Mouse (Mus musculus) gastrocnemius, adult 2 months (tissue): ENCODE measurements around the gene Muc4. TPM values are rescaled to one million over a fixed set of nuclear protein-coding genes. Genes with fewer than 3 reads are reported as not detected.
A peak's percentile ranks its signal among the peaks of the same experiment; 100 is the strongest.

Experiments used
- DNase-seq: peaks from one replicate; pipeline ENCODE4 v3.0.0; 2022
- H3K27ac ChIP-seq: fragments of 200-600 bp; 2 replicates; pipeline ENCODE4 v1.8.1; 2022; ENCODE audit warnings: mild to moderate bottlenecking
- H3K4me3 ChIP-seq: fragments of 200-600 bp; 2 replicates; pipeline ENCODE4 v1.8.1; 2022; ENCODE audit warnings: mild to moderate bottlenecking, moderate library complexity
- CTCF ChIP-seq: fragments of 200-600 bp; IDR thresholded peaks from 2 replicates; pipeline ENCODE4 v1.8.1; 2022; ENCODE audit warnings: antibody characterized with exemption, mild to moderate bottlenecking, moderate library complexity
- intact Hi-C: fragments of 180-260 bp; cut with DNase I; formaldehyde crosslinking; loops from one replicate; pipeline ENCODE4 v1.15.1; 2025
- long read RNA-seq, 2 experiments: library from polyadenylated mRNA; stranded (forward); transcript quantifications; one replicate each; pipeline ENCODE4 v2.0.0; 2021
- total RNA-seq, 2 experiments: library from RNA; stranded (reverse); gene quantifications; 2 replicates each; pipeline ENCODE4 v1.2.3; 2021

The Muc4 gene
- under 1 TPM in 1 of 2 experiments, not detected in 1; 0.22 TPM for total RNA-seq
- long read RNA-seq, experiment 1 = 0 reads
- long read RNA-seq, experiment 2 = 0 reads

DNA sequence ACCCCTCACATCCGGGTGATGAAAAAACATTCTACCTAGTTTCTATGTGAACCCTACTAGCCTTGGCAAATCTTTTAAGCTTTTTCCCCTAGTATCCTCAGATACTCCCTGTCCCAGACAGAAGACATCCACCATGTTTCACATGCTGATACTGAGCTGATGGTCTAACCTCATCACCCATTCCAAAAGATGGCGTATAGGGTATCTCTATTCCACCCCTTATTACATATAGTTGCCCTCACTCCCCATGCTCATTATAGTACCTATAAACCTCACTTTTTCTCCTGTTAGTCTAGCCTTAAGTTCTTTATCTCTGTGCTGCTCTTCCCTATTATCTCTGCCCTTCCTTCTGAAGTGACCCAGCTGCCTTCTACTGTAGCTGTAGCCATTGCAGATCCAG lies at the start of gene Muc4:
Gene Muc4 (plus strand): TSS at position 301 of the 400 bp plus-strand sequence.
- Histone ChIP-seq H3K27ac (no peak within 1 kb of the TSS), H3K4me3 (no peak within 1 kb of the TSS)
- DNase-seq = no peak
- intact Hi-C loops = no loop called here
- no peak for TF ChIP-seq CTCF

DNA sequence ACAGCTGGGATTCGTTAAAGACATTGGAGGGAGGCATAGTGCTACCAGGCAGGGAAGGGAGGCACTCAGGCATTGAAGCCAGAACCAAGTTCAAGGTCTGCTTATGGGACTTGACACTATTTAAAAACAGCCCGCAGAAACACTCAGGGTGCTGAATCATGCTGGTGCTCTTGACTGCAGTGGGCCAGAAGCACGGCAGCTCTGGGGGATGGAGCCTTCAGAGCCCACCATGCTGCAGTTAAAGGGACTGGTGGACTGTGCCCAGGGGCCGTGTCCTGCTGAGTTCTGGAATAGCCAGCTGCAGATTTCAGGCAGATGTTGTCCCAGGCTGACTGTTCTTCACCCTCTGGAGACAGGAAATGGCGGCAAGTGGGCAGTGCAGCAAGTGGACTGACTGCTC lies 49.7 kb upstream of the Muc4 start:
- H3K4me3 ChIP-seq = no peak overlapping the region
- DNase-seq = peak; percentile 6
- intact Hi-C loops = no loop called here
- H3K27ac ChIP-seq = no peak overlapping the region
- no peak for TF ChIP-seq CTCF

DNA sequence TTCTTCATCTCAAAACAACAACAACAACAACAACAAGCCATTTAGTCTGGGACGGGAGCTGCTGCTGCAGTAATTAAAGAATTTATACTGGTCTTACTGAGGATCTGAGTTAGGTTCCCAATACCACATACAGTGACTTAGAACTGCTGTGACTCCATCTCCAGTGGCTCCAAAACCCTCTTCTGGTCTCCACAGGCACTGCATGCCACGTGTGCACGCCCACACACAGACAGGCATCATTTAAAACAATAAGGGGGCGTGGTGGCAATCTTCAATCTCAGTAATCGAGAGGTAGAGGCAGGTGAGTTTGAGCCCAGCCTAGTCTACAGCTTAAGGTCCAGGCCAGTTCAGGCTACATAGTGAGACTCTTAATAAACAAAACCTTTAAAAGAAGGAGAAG lies 48.5 kb upstream of the Muc4 start:
- no peak overlapping the region for H3K27ac ChIP-seq
- intact Hi-C loops = no loop called here
- H3K4me3 ChIP-seq = no peak overlapping the region
- TF ChIP-seq CTCF = no peak
- DNase-seq = peak; percentile 8

DNA sequence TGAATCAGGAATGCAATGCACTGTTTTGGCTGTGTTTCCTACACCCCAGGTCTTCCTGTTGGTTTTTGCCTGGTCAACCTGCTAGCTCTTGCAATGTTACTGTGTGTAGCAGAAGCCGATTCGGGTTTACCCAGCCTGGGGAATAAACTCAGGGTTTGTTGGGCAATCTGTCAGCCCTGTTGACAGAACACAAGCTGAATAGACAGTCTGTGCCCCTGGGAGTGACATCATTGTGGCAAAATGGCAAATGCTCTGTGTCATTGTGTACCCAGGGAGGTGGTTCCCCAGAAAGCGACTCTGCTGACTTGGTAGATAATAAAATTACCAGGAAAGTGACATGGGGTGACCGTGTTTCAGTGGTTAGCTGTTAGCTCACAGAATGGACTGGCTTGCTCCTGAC lies 46.9 kb upstream of the Muc4 start:
- TF ChIP-seq CTCF = no peak
- intact Hi-C loops = loop anchor here (1.0 to 2.0 kb wide), 2 partner anchors 50 to 176 kb away; no protein-coding TSS in a partner anchor
- H3K4me3 ChIP-seq = no peak overlapping the region

DNA sequence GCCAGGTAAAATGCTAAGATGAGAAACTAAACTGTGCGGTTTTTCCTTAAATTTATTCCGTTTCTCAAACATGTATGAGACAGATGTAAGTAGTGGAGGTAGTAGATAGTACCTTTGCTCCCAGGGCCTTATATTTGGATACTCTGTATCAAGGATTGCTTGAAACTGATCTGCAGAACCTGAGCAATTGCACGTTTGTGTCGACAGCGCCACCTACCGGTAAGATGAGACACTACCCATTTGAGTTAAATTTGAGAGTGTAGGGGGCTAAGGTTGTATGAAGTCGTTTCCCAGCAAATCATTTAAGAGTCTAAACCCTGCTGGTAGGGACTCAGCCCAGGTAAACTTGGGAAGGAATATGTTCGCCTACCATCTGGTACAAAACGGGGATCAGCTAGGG lies 46.2 kb upstream of the Muc4 start:
- peak; percentile 92; the same call in 1 of the 2 replicates for TF ChIP-seq CTCF
- intact Hi-C loops = loop anchor here (1.0 to 2.0 kb wide), 2 partner anchors 51 to 177 kb away; no protein-coding TSS in a partner anchor
- no peak overlapping the region for H3K27ac ChIP-seq
- H3K4me3 ChIP-seq = no peak overlapping the region
- DNase-seq = peak; percentile 71

More for the DNA sequence above, 46.9 kb upstream of the Muc4 start:
- DNase-seq = peak; percentile 8
- no peak overlapping the region for H3K27ac ChIP-seq

DNA sequence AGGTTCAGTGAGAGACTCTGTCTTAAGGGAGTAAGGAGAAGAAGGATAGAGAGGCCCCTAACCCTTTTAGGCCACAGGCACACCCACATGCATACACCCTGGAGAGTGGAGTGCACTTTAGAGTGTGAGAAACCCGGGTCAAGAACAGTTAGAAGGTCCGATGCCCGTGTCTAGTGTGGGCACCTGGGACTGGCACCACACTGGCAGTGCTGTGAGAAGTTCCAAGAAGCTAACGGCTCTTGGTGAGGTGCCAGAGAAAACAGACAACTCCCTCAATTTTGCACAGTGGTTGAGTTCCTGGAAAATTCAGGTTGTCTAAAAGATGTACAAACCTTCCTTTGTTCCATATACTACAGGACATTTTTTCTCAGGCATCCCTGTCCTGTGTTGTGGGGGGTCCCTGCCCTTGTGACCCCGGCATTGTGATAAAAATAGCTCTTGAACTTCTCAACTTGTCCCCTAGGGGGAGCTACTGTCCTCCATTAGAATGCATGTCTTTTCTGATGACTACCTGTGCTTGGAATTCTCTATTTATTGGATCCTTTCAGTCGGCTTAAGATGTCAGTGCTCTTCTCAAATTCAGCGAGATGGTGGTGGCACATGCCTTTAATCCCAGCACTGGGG lies 38.7 kb upstream of the Muc4 start:
- peak; percentile 71 for TF ChIP-seq CTCF
- no peak for DNase-seq
- intact Hi-C loops = loop anchor here (10.0 kb wide), 1 partner anchor 188 kb away; no protein-coding TSS in a partner anchor
- Histone ChIP-seq H3K27ac (no peak overlapping the region), H3K4me3 (no peak overlapping the region)

DNA sequence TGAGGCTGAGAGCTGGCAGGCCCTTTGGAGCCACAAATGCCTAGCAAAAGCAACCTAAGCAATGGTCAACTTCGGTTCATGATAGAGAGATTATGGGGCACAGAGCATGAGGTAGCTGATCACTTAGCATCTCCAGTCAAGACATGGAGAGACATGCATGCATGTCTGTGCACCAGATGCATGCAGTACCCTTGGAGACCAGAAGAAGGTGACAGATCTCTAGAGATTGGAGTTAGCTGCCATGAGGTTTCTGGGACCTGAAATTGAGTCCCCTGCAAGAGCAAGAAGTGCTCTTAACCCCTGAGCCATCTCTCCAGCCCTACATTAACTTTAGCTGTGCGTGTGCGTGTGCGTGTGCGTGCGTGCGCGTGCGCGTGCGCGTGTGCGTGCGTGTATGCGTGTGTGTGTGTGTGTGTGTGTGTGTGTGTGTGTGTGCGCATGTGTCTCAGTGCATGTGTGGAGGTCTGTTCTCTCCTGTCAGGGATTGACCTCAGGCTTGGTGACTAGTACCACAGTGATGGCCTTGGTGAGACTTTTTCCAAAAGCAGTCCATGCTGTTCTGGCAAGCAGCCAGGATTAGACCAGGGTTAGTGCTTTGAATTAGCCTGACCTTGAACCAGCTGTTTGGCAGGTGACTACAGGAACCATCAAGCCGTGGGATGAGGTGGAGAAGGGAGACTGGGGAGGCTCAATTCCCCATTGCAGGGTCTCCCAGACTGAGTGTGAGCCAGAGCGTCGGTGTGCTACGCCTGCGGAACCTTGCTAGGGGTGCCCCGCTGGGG lies 37.8 kb upstream of the Muc4 start:
- DNase-seq = no peak
- Histone ChIP-seq H3K4me3 (no peak overlapping the region), H3K27ac (no peak overlapping the region)
- intact Hi-C loops = loop anchor here (10.0 kb wide), 1 partner anchor 187 kb away; no protein-coding TSS in a partner anchor
- peak; percentile 13; the same call in 1 of the 2 replicates for TF ChIP-seq CTCF

DNA sequence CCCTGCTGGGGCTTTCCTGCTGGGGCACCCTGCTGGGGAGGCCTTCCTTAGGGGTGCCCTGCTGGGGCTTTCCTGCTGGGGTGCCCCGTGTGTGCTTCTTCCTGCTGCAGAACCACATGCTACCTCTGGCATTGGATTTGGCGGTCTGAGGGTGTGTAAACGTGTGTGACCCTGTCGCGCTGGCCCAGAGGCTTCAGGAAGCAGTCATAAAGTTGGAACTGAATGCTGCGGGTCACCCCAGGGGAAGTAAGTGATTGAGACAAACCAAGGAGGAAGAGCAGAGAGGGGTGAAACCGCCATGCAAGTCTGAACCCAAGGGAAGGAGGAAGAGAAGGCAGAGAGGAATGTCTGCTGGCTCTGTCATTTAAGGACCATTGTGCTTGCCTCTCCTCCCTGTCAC lies 37.1 kb upstream of the Muc4 start:
- H3K4me3 ChIP-seq = no peak overlapping the region
- no peak for TF ChIP-seq CTCF
- H3K27ac ChIP-seq = no peak overlapping the region
- DNase-seq = no peak
- intact Hi-C loops = loop anchor here (10.0 kb wide), 1 partner anchor 186 kb away; no protein-coding TSS in a partner anchor

DNA sequence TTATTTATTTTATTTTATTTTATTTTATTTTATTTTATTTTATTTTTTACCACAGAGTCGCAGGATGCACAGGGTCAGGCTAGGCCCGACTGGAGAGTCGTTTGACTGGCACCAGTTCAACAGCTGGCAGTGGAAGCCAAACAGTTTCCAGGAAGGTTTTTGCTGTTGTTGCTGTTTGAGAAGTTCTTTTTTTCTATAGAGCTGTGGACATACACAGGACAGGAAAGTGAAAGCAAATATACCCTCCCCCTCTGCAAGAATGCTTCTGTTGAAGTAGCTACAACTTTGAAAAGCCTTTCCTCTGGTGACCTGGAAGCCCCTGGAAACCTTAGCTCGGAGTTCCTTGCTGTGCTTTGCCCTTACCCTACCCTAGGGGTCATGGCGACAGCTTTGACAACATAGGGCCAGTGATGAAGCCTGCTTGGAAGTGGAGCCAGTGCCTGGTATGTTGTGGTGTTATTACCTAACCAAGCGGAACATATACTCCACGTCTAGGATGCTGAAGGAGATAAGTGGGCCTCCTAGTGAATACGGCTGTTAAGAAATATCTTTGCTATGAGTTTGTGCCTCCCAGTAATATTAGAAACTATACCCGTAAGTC lies 32.3 kb upstream of the Muc4 start:
- TF ChIP-seq CTCF = no peak
- H3K4me3 ChIP-seq = no peak overlapping the region
- intact Hi-C loops = no loop called here
- DNase-seq = no peak
- H3K27ac ChIP-seq = peak overlapping the region; percentile 58

DNA sequence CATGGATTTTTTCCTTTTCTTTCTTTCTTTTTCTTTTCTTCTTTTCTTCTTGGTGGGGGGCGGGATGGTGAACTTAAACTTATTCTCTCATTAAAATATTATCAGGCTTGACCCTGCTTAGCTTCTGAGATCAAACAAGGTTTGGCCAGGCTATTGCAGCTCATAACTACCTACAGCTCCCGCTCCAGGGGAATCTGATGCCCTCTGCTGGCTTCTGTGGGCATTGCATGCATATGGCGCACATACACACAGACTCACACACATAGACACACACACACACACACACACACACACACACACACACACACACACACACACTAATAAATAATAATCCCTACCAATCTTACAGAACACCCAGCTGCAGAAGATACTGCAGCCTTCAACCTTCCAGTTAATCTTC lies 30.1 kb upstream of the Muc4 start:
- no peak overlapping the region for H3K4me3 ChIP-seq
- TF ChIP-seq CTCF = 0 out of 2 replicates have a peak, but pooled peaks have one; percentile 7
- H3K27ac ChIP-seq = no peak overlapping the region
- DNase-seq = no peak
- intact Hi-C loops = no loop called here

DNA sequence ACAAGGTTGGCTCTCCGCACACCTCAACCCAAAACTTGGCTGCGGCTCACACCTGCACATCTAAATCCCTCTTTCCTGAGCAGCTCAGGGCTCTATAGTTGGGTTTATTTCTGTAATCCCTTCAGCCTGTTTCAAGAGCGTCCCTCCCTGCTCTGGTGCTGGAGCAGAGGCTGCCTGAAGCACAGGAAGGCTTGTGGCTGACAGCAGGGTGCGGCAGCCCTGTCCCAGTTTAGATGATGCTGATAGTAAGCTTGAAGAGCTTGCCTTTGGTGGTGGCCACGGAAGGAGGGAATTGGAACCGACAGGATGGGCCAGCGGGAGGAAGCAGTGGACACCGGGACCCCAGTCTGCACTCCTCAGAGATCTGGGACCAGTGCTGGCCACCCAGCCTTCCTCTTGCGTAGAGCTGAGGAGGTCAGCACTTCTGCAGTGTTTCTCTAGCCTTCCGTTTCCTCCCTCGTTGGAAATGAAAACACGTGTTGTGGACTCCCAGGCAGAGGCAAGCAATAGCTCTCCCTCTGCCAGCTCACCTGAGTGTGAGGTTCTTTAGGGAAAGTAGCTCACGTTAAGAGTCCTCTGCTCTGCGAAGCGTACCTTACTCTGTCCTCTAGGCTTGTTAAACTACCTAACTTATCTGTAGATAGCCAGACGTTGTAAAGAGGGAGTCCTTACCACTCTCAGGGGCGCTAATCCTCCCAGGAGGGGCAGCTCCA lies 28.4 kb upstream of the Muc4 start:
- intact Hi-C loops = no loop called here
- Histone ChIP-seq H3K4me3 (no peak overlapping the region), H3K27ac (no peak overlapping the region)
- no peak for DNase-seq
- TF ChIP-seq CTCF = no peak

DNA sequence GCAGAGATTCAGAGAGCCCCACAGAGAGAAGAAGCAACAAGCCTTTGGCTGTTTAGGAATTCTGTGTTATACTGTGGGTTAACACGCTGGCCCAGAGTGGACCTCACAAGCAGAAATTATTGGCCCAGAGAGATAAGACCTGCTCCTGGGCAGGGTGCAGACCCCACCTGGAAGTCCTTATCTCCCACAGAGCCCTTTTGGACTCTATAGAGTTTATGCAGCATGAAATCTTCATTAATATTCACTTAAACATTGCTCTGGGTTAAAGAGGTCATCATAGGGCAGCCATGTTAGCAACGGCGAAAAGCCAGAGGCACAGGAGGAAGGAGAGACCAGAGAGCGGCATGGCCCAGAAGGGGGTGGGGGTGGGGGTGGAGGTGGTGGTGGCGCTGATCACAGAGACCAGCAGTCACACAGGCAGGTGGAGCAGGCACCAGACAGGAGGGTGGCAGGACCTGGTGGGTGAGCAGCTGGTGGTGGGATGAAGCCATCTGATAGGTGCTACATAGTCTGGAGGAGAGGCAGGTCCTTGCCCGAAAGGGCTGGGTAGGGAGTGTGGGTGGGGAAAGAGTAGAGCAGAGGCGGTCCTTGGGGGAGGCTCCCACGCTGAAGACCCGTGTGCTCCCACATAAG lies 27.7 kb upstream of the Muc4 start:
- intact Hi-C loops = no loop called here
- no peak for DNase-seq
- Histone ChIP-seq H3K4me3 (no peak overlapping the region), H3K27ac (no peak overlapping the region)
- no peak for TF ChIP-seq CTCF
